Mouse (Mus musculus): ENCODE results near the gene Nat10. TPM values are rescaled to one million over a fixed set of nuclear protein-coding genes. Genes with fewer than 3 reads are reported as not detected.

Nat10 gene
- total RNA-seq (2021), result 10 to 100 TPM; 20.5 to 29.1 TPM

DNA sequence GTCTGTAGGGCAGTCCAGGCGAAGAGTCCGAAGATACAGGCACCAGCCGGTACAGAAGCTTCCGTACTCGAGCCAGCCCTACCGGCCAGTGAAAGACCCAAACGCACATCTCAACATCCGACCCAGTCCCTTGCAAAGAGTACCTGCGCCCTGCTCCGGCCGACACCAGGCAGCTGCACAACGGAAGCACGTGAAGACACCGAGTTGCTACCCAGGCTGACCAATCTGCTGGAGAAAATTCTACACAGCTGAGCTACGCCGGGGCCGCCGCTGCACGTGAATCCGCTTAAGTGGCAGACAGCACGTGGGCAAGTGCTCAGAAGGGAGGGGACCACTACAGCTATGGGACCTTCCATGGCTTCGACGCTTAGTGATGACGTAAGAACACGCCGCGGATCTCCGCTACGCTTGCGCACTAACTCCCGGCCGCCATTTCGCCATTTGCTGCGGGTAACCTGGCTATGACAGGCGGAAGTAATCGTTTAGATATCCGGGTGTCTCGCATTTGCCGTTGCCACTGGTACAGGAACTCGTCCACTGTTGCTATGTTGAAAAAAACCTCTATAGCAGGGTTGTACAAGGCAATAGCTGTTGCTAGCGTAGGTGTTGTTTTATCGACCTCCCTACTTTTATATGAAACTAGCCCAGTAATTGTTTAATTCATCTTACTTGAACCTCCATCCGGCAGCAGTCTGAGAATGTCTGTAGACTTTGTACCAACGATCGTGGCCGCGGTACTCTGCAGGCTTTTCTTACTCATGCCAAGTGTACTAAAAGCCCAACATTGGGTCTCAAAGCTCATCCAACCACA, at the start of gene Nat10:
Gene Nat10 (minus strand): TSS at position 365 of the 811 bp plus-strand sequence.
- DNase-seq (ENCODE audit: low spot score in 2 of 2), result peak; percentile 99 to 100
- intact Hi-C loops (cut with DNase I), result loop anchor here (1.0 kb wide), 1 partner anchor 36 kb away; the partner anchor contains the start of gene Caprin1

DNA sequence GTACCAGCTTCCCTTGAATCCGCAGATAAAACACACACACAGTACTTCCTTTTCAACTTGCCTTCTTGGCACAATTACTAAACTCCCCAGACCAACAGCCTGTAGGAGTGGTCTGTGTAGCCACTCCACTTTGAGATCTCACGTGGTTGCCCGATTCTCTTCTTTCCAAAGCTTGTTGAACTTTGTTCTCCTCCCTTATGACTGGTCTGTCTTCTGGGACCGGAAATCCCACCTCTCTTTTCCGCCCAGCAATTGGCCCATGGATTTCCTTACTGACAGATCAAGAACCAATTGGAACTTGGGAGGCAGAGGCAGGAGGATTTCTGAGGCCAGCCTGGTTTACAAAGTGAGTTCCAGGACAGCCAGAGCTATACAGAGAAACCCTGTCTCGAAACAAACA, 49.3 kb upstream of the Nat10 start:
- intact Hi-C loops (cut with DNase I), result no loop called here
- no peak for DNase-seq (ENCODE audit: low spot score in 2 of 2)

DNA sequence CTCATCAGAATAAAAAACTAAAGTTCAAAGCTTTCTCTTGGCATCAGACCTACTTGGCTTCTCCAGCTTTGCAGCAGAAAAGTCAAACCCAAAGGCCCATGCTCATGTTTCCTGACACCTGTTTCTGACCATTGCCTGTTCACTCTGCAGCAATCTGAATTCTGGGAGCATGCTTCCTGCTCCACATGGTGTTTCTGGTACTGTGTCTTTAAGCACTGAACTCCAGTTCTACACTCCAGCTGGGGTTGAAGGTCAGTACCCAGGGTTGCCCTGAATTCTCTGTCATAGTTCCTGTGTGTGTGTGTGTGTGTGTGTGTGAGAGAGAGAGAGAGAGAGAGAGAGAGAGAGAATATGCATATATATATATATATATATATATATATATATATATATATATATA, 47.4 kb upstream of the Nat10 start:
- no peak for DNase-seq (ENCODE audit: low spot score in 2 of 2)
- intact Hi-C loops (cut with DNase I), result no loop called here

DNA sequence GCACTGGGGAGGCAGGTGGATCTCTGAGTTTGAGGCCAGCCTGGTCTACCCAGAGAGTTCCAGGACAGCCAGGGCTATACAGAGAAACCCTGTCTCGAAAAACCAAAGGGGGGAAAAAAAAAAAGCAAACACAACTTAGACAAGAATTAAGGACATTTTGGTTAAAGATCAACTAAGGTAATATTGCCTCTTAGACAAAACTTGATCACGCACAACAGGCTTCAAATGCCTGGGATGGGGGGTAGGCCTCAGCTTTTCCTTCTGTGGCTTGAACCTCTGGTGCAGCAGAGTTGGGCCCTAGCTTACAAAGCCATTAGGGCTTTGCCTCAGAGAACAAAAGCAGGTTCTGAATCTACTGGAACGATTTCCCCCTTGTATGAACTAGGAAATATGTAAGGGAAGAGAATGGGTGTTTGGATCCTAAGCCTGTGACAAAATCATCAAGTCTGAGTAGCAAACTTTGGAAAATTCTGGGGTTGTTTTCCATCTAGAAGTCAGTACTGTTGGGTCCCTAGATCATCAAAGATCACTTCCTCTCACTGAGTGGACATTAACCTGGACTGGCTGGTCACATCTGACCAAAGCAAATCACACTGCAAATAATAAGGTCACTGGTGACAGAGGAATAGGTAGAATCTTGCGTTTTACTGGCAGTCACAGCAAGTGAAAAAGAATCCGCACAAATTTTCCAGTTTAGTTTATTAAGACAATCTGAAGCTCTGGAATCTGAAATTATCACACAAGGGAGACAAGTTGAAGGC, 42.9 kb upstream of the Nat10 start:
- intact Hi-C loops (cut with DNase I), result no loop called here
- DNase-seq (ENCODE audit: low spot score in 2 of 2), result no peak

DNA sequence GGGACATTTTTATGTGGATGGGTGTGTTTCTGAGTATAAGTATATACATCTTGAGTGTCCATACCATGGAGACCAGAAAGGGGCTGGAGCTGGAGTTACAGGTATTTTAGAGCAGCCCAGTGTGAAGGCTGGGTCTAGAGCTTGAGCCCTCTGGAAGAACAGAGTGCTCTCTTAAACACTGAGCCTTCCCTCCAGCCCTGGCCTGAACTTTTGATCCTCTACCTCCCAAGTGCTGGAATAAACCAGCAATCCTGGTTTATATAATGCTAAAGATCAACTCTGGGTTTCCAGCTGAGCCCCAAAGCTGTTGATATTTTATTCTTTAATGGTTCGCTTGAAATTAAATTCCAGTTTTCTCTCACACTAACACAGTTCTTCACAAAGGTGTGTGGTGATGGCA, 41.4 kb upstream of the Nat10 start:
- DNase-seq (ENCODE audit: low spot score in 2 of 2), result no peak
- intact Hi-C loops (cut with DNase I), result no loop called here

DNA sequence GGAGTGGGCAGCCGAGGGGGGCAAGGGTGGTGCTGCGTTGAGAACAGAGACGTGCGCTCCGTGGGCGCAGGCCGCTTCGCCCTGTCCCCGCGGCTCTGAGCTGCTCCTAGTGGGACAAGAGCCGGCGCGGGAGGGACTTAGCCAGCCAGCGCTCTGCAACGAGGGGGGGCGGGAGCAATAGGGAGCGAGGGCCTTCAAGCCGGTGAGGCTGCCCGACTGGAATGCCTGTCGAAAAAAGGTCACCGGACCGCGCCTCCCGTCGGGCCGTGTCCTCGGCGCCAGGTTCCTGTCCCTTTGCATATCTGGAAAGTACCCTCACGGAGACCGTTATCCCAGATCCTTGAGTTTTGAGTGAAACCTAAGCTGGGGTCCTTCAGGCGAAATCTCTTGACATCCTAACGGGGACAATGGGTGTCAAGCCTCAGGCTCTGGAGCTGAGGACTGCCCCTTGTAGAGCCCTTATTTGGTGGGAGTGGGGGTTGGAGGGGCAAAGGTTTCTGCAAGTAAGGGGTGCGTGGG, 36.5 kb upstream of the Nat10 start, which contains the start of gene Caprin1:
Gene Caprin1 (minus strand): TSS at position 159 of the 519 bp plus-strand sequence.
- intact Hi-C loops (cut with DNase I), result loop anchor here (1.0 to 10.0 kb wide), 3 partner anchors 36 to 327 kb away; partner anchors contain the start of genes A930018P22Rik and Nat10
- DNase-seq (ENCODE audit: low spot score in 2 of 2), result peak; percentile 95 to 96

DNA sequence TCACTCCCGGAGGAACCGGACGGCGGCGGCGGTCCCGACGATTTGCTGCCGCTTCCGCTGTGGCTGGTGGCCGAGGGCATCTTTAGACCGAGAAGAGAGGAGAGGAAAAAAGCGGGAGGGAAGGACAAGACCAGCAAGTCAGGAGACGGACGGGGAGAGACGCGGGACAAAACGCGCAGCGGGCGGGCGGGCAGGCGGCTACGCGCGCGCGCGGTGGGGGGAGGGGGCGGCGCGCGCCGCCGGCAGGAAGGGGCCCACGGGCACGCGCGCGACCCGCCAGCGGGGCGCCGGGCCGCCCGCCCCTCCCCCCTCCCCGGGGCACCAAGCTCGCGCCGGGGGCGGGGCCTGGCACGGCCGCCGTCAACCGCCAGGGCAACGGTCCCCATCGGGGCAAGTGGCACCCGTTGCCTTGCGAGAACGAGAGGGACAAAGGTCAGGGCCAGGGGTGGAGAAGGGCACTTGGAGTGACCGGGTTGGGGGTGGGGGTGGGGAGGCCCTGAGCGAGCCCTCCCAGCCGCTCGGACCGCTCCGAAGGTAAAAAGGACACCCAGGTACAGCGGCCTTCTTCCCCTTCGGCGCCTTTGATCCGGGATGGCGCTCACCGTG, 35.9 kb upstream of the Nat10 start:
- peak; percentile 82 to 85 for DNase-seq (ENCODE audit: low spot score in 2 of 2)
- intact Hi-C loops (cut with DNase I), result loop anchor here (1.0 to 10.0 kb wide), 3 partner anchors 36 to 328 kb away; partner anchors contain the start of genes A930018P22Rik and Nat10

DNA sequence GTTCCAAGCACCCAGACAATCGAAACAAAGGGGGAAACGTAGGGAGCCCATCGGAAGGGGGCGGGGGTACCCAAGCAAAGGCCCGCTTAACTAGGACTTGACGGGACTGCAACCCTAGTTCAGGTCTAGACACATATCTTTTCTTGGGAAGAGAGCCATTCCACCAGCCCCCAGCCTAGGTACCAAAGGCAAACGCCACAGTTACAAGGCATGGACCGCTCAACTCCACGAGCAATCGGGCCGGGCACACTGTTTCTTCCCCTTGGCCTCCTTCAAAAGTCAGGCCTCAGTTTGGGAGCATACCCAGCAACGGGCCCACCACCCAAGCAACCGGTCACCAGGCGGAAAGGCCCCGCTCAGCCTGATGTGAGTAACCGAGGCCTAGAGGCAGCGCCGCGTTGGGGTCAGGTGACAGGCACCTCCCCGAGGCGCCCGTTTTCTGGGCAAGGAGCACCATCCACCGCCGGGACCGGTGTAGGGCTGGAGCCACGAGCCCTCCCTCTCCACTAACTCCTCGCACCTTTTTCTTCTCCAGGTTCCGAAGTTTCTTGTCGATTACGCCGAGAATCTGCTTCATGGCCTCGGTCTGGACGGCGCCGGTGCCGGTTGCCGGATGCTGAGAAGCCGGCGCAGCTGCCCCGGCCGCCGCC, 35.3 kb upstream of the Nat10 start:
- peak in 1 of 2 experiments; percentile 65 for DNase-seq (ENCODE audit: low spot score in 2 of 2)
- intact Hi-C loops (cut with DNase I), result loop anchor here (10.0 kb wide), 2 partner anchors 188 to 328 kb away; partner anchors contain the start of gene A930018P22Rik

DNA sequence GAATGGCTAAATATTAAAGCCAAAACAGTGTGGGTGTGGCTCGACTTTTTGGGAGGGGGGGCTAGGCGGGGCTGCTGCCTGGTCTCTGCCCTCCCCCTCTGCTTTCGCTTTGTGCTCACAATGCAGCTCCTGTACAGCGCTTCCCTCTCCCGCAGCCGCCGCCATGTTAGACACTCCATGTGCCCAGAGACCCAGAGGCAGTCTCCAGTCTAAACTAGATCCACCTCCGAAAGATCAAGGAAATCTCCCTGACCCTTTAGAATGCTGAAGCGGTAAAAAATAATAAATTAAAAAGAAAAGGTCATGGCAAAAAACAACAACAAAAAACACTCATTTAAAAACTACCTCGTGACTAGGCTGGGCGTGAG, 34.8 kb upstream of the Nat10 start:
- peak; percentile 47 to 48 for DNase-seq (ENCODE audit: low spot score in 2 of 2)
- intact Hi-C loops (cut with DNase I), result loop anchor here (10.0 kb wide), 2 partner anchors 189 to 329 kb away; partner anchors contain the start of gene A930018P22Rik

DNA sequence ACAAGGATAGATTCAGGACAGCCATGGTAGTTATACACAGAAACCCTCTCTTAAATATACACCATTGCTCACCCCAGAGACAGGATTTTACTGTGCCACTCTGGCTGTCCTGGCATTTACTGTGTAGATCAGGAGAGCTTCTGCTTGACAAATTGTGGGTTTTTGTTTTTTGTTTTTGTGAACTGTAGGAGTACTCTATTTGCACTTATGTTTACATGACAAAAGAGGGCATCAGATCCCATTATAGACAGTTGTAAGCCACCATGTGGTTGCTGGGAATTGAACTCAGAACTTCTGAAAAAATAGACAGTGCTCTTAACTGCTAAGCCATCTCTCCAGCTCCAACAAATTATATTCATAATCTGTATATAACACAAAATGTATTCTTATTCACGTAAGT, 30.9 kb upstream of the Nat10 start:
- no peak for DNase-seq (ENCODE audit: low spot score in 2 of 2)
- intact Hi-C loops (cut with DNase I), result loop anchor here (10.0 kb wide), 2 partner anchors 193 to 333 kb away; partner anchors contain the start of gene A930018P22Rik

DNA sequence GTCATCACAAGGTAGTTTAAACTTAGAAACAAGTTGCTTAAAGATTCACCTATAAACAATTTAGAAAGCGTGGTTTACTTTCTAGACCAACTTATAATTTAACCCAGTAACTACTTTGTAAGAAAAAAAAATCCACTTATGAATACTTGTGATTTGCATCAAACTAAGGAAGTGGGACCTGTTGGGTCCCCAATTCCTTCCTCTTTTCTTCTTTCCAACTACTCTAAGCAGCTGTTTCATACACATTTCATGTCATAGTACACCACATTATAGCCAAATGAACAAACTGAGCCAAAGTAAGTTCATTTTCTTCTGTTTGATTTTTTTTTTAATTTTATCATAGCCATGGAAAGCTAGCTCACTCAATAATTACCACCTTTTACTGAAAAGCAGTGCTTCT, 24.7 kb upstream of the Nat10 start:
- intact Hi-C loops (cut with DNase I), result no loop called here
- no peak for DNase-seq (ENCODE audit: low spot score in 2 of 2)

DNA sequence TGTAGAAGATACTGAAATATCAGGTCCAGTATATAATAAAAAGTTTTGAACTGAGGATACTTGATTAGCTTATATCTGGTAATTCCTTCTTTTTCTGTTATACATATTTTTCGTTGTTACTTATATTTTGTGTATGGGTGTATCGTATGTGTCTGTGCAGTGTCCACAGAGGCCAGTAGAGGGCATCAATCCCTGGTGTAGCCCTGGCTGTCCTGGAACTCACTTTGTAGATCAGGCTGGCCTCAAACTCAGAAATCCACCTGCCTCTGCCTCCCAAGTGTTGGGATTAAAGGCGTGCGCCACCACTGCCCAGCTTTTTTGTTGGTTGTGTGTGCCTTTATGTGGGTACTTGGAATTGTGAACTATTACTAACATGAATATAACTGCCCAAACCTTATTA, 23.6 kb upstream of the Nat10 start:
- no peak for DNase-seq (ENCODE audit: low spot score in 2 of 2)
- intact Hi-C loops (cut with DNase I), result no loop called here

DNA sequence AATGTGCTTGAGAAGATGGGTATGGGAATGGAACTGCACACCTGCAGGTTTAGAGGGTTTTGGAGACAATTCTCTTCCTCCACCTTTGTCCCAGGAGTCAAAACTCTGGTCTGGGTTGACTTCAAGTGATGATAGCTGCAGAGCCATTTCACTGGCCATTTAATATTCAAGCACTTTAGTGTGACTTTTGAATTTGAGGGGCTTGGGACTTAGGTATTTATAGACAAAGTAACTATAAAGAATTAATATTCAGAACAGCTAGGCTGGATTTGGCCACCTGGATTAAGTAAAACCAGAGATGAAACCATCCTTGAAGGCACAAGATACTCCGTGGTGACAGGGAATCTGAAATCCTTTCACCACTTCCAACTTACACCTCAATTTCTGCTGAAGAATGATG, 1.4 kb upstream of the Nat10 start:
- intact Hi-C loops (cut with DNase I), result no loop called here

DNA sequence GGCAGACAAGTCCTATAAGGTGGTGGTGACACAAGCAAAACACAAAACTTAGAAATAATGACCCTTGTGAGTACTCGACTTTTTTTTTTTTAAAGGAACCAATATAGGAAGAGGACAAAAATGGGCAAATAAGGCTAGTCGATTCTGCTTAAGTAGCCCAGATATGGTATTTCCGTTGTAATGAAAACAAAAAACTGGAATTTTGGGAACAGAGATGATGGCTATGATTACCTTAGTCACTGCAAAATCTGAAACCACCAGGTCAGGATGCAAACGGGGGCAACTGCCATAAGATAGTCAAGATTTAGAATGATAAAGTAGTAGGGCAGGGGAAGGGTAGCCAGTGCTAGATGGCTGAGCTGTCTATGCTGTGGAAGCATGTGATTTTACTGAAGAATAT, 923 bp upstream of the Nat10 start:
- no peak for DNase-seq (ENCODE audit: low spot score in 2 of 2)
- intact Hi-C loops (cut with DNase I), result loop anchor here (1.0 kb wide), 1 partner anchor 35 kb away; the partner anchor contains the start of gene Caprin1

More for the DNA sequence above, 1.4 kb upstream of the Nat10 start:
- DNase-seq (ENCODE audit: low spot score in 2 of 2), result no peak

DNA sequence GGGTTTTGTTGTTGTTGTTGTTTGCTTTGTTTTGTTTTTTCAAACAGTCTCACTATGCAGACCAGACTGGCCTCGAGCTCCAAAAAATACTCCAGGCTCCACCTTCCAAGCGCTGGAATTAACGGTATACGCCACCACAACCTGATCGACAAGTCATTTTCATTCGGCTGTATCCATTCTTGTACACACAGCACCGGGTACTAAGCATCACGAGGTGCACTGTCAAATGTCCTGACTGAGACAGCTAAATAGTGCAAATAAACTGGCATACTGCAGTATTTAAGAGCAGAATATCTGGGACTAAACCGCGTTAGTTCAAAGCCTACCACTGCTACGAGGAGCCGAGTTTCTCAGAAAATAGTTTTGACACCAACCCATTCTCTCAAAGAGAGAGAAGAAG, 649 bp downstream of the Nat10 start:
- DNase-seq (ENCODE audit: low spot score in 2 of 2), result no peak
- intact Hi-C loops (cut with DNase I), result no loop called here

DNA sequence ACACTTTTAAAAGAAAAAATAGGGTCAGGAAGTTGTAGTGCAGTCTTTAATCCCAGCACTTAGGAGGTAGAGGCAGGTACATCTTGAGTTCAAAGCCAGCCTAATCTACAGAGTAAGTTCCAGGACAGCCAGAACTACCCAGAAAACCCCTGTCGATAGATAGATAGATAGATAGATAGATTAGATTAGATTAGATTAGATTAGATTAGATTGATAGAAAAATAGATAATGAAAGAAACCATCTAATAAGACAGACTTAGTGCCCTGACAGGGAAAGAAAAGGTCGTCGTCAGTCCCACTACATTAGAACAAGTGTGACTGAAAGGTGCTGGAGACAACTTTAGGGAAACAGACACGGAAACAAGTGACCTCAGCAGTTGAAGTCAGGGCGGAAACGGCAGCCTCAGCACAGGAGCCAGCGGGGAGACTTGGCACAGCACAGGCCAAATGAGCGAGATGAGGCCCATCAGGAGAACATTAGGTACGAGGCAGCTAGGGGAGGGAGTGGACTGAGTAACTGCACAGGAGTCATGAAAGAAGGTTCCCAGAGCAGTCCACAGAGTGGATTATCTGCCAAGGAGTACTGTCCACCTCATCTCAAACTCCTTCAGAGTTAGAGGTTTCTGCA, 5.5 kb downstream of the Nat10 start:
- intact Hi-C loops (cut with DNase I), result no loop called here
- no peak for DNase-seq (ENCODE audit: low spot score in 2 of 2)

DNA sequence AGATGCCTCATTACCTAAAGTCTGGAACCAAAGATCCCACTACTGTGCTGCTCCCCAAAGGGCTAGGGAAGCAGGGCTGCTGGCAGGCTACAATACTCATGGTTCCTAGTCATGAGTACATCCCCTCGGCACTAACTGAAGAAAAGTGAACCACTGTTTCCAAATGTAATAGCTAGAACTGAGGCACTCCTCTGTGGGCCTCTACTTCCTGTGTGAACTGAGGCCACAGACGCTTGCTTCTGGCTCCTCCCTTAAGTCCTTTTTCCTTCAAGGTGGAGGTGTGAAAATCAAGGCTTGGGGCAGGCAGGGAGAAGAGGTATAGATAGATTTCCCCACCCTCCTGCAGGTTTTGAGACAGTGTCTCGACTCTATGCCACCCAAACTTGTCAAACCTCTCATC, 6.5 kb downstream of the Nat10 start:
- intact Hi-C loops (cut with DNase I), result no loop called here
- DNase-seq (ENCODE audit: low spot score in 2 of 2), result no peak

DNA sequence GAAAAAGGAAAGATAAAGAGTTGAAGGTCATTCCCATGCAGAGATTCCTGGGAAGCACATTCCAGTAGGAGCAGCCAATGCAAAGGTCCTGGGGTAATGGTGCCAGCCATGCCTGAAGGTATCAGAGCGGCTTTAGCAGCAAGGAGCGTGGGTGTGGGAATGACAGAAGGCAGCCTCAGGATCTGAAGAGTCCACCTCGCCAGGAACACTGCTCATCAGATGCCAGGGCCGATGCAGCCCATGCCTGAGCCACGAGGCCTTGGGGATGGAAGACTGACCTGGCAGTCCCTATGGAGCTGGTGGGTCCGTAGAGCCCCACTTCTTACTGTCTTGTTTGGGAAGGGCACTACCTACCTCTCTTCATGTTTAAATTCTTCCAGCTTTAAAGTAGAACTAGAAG, 9.3 kb downstream of the Nat10 start:
- DNase-seq (ENCODE audit: low spot score in 2 of 2), result no peak
- intact Hi-C loops (cut with DNase I), result no loop called here

DNA sequence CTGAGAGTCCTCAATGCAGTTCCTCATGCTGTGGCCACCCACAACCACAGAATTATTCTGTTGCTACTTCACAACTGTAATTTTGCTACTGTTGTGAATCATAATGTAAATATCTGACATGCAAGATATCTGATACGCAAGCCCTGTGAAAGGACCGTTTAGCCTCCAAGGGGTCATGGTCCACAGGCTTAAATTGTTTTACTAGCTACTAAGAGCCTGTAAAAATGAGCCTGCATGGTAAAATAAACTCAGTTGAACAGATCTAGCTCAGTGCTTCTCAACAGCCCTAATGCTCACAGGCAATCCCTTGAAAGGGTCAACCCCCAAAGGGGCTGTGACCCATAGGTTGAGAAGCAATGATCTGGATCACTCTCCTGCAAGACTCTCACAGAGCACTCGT, 12.0 kb downstream of the Nat10 start:
- DNase-seq (ENCODE audit: low spot score in 2 of 2), result no peak
- intact Hi-C loops (cut with DNase I), result loop anchor here (10.0 kb wide), 1 partner anchor 294 kb away; no protein-coding TSS in a partner anchor

All from left cerebral cortex, postnatal 36 days (tissue).